Mouse (Mus musculus): ENCODE results near the gene Naa11.

Gene Naa11

GRCm38 (mm10) chr5:97392160-97392559, at the start of gene Naa11:
Gene Naa11, minus strand, starts transcription at chr5:97392379.
- DNase-seq: no peak

DNA sequence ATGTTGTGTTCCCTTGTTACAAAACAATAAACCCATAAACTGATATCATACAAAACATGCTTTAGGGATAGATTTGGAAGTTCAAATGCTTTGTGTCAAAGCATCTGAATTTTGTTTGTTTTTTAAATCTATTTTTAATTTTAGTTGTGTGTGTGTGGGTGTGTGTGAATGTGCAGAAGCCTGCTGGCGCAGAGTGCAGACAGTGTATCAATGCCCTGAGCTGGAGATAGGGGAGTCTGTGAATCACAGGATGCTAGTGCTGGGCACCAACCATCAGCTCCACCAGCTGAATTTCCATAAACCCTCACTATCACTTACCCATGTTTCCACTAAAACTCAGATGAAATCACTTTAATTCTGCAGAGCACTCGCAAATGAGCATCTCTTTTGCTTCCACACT, 40.3 kb upstream of the Naa11 start:
- DNase-seq: no peak

- DNase-seq: no peak
These were observed 37.8 kb upstream of the Naa11 start for GRCm38 (mm10) chr5:97429976-97430375.

DNA sequence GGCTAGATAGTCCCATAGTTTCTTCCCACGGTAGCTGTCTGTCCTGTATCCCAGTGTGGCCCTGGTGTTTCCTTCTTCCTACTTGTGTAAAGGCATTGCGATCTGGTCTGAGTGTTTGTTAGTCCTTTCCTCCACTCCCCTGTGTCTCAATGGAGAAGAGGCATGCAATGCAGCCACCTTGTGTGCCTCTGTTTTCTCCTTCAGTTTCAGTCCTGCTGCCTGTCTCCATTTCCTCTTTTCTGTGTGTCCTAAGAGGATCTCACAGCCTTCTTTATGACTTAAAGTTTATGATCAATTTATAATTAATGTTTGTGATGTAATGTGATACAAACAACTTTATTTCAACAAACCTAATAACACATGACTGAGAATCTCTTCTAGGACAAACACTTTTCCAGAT, 29.5 kb upstream of the Naa11 start:
- no peak for DNase-seq

- peak in 1 of 2 experiments; percentile 13 for DNase-seq
These were observed 25.0 kb upstream of the Naa11 start for GRCm38 (mm10) chr5:97417185-97417584.

DNA sequence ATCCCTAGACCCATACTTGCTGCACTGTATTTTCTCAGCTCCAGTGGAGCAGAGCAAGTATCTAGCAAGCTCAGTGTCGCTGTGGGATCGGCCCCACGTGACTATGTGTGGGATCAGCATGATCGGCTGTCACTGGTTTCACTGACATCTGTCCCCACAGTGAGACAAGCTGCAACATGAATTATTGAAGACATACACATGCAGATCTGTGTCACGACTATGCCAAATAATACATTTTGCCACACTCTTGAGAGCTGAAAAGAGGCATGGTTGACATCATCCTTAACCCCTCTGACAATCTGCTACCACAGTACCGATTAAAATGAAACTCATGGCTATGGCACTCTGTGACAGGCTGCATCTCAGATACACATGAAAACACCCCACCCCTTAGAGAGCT, 23.7 kb upstream of the Naa11 start:
- peak; percentile 15 to 35 for DNase-seq

DNA sequence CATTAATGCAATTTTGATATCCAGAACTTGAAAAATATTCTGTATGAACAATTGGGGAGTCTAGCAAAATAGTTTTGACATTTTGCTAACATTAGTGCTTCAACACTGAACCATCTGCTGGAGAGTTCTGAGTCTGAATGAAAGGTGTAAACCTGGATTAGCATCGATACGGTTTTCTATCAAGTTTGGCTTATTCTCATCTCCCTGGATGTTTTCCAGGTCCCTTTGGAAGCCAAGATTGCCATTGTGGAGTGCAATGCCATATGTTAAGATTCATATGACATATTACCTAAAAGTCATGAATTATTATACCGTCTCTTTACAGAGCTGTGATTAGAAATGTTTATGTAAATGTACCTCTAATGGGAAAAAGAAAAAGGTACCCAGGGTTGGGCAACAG, 21.5 kb upstream of the Naa11 start:
- DNase-seq: peak in 1 of 2 experiments; percentile 22

DNA sequence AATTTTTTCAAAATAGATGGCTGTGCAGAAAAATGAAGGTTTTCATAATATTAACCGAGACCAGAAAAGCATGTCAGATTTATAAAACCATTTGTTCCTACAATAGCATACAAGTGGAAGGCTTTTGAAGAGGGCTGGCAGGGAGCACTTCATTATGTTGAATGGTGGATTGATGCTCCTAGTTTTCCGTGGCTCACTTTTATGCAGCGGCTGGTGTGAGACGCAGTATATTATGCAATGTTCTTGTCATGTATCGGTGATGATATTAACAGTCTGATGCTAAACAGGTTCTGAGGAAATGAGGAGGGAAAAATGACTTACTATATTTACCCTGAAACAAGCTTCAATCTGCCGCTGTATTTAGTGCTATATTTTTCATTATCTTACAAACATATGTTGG, 18.0 kb upstream of the Naa11 start:
- DNase-seq: no peak

- DNase-seq: no peak
These were observed 17.1 kb upstream of the Naa11 start for GRCm38 (mm10) chr5:97409234-97409704.

GRCm38 (mm10) chr5:97401042-97401441, 8.9 kb upstream of the Naa11 start:
- no peak for DNase-seq

- no peak for DNase-seq
These were observed 5.4 kb upstream of the Naa11 start for GRCm38 (mm10) chr5:97397585-97397984.

DNA sequence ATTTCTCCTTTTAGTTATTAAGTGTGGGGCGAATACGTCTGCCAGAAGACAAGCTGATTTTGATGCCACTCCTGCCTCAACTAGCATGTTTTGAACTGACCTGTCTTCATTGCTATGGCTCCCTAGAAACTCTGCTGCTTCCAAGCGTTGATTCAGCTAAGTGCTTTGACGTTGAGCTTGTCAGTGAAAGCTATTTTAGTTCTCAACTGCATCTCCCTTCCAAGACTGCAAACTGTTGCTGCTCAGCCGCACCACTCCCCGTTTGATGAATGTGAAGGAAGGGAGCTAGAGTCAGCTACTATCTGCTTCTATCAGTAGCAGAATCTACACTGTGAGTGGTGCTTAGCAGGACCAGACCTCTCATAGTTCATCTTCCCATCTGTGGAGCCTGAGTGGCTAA, 4.6 kb downstream of the Naa11 start:
- no peak for DNase-seq

DNA sequence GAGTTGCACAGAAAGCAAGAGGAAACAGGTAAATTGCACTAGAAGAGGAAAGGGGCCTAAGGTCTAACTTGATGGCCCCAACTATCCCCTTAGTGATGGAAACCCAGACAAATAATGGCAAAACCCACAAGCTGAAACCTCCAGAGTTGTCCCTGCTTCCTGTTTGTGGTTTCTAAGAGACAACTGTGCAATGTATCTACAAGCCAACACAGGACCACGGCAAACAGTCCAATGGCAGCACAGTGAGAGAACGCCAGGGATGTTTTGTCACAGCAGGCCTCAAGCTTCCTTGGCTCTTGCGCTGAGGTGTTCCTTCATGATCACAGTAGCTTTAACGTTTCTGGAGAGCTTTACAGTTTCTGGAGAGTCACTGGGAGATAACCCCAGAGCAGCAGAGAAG, 7.8 kb downstream of the Naa11 start:
- DNase-seq: no peak

GRCm38 (mm10) chr5:97382548-97383222, 9.5 kb downstream of the Naa11 start:
- no peak for DNase-seq

DNA sequence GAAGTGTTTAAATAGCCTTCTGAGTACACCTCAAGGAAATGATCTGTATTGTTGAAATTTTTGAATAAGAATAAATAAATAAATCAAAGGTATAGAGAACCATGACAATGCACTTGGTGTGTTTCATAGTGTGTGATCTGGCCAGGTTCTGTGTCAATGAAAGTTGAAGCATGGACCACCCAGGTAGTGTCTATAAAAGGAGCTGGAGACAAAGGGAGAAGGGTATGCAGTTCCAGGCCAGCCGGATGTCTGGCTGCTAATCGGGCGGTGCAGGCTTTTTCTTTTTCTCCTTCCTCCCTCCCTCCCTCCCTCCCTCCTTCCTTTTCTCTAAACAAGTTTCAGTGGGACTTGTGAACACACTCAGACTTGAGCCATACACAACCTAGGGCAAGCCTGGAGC, 12.2 kb downstream of the Naa11 start:
- DNase-seq: no peak

- DNase-seq: peak; percentile 37 to 47
These were observed 27.4 kb downstream of the Naa11 start for GRCm38 (mm10) chr5:97364781-97365180.

GRCm38 (mm10) chr5:97364252-97364651, 27.9 kb downstream of the Naa11 start:
- DNase-seq: no peak

- DNase-seq: peak in 1 of 2 experiments; percentile 9
These were observed 29.6 kb downstream of the Naa11 start for GRCm38 (mm10) chr5:97362539-97362938.

GRCm38 (mm10) chr5:97359104-97359503, 33.1 kb downstream of the Naa11 start:
- DNase-seq: no peak

DNA sequence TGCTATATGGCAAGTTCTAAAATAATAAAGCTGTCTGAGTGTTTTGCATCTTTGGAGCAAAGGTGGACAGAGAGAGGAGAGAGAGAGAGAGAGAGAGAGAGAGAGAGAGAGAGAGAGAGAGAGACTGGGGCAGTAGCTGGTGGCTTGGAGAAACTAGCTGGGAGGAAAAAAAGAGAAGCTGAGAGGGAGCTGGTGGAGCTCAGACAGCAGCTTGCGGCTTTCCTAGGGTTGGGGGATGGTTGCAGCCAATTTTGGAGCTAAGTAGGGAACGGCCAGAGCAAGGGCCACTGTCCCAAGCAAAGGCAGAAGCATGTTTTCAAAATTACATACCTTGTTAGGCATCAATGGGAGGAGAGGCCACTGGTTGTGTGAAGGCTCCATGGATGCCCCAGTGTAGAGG, 36.0 kb downstream of the Naa11 start:
- DNase-seq: no peak

DNA sequence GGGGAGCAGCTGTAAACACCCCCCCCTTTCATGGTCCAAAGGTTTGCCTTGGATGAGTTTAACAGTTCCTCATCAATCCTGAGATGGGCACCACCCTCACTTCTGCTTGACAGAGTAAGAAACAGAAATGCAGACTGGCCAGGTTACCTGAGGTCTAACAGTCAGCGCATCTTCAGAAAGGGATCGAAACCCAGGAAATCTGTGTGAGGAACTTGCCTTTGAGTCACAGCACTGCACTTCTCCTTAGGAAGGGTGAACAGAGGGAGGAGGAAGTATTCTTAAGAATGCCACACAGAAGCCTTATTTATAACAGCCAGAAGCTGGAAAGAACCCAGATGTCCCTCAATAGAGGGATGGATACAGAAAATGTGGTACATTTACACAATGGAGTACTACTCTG, 37.0 kb downstream of the Naa11 start:
- DNase-seq: no peak

- no peak for DNase-seq
These were observed 43.4 kb downstream of the Naa11 start for GRCm38 (mm10) chr5:97348760-97349159.

DNA sequence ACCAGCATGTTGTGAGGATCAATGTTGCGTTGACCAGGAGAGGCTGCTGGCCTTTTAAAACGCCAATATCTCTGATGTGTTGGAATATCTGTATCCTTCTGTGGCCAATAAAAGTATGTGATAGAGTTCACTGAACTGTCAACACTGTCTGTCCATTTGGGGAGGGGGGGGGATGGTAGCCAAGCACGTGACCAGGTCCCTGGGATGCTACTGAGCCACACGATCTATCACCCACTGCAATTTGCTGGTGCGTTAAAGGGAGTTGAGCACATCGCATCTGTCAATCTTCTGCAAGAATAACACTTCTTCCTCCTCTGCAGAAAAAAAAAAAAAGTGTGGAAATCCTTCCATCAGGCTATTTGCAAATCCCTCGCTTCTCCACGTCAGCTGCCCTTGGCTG, 43.9 kb downstream of the Naa11 start:
- DNase-seq: no peak

GRCm38 (mm10) chr5:97345732-97346253, 46.4 kb downstream of the Naa11 start:
- peak; percentile 42 to 61 for DNase-seq

GRCm38 (mm10) chr5:97345129-97345528, 47.0 kb downstream of the Naa11 start:
- no peak for DNase-seq

Measured in cerebellum, postnatal 25 days (tissue).